Mouse (Mus musculus) erythroblast, embryonic 14.5 days (primary cell): ENCODE data around the gene Ap3d1.

Source experiments
- GATA1 ChIP-seq: IDR thresholded peaks from 2 replicates; pipeline ENCODE4 v1.6.1; 2012; ENCODE audit warnings: low read length, inconsistent platforms, mixed read lengths
- TAL1 ChIP-seq: IDR thresholded peaks from 3 replicates; pipeline ENCODE4 v1.6.1; 2012; ENCODE audit warnings: low read length, inconsistent platforms, mixed read lengths

DNA sequence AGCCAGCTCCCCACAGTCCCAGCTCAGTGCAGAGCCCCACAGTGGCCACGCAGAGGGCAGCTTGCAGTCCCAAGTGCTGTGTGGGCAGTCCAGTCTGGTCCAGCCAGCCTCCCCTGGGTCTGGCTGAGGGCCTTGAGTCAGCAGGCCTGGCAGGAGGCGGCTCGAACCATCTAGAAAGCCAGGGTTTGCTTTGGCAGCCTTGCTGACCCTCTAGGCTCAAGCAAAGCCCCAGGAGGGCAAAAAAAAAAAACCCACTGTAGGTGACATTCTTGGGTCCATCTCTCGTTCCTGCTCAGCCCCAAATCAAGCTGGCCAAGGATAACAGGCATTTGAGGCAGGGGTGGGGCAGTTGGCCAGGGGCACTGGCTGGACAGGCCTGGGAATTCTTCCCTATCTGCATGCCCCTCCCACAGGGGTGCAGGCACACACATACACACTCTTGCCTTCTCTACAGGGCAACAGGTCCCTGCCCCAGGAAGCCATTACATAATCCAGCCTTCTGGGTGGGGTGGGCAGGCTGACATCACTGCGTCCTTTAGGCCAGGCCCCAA is 67.8 kb downstream of the Ap3d1 start:
- TF ChIP-seq GATA1 (no peak), TAL1 (no peak)
